Mouse (Mus musculus) adrenal gland, adult 18-20 months (tissue): ENCODE results near the gene Rassf8. TPM values are rescaled to one million over a fixed set of nuclear protein-coding genes. Genes with fewer than 3 reads are reported as not detected.
A peak's percentile ranks its signal among the peaks of the same experiment; 100 is the strongest.

Source experiments
- DNase-seq, 2 experiments: peaks; one replicate each; pipeline ENCODE4 v3.0.0; 2021 to 2022; ENCODE audit warnings: low spot score in 2 of 2
- total RNA-seq, 2 experiments: library from RNA; stranded (reverse); gene quantifications; 1 replicate in 1 of 2; 2 replicates in 1 of 2; pipeline ENCODE4 v1.2.3; 2021

Rassf8 gene
- total RNA-seq, 2 experiments from 2014 or later = 52.2 to 80.0 TPM

DNA sequence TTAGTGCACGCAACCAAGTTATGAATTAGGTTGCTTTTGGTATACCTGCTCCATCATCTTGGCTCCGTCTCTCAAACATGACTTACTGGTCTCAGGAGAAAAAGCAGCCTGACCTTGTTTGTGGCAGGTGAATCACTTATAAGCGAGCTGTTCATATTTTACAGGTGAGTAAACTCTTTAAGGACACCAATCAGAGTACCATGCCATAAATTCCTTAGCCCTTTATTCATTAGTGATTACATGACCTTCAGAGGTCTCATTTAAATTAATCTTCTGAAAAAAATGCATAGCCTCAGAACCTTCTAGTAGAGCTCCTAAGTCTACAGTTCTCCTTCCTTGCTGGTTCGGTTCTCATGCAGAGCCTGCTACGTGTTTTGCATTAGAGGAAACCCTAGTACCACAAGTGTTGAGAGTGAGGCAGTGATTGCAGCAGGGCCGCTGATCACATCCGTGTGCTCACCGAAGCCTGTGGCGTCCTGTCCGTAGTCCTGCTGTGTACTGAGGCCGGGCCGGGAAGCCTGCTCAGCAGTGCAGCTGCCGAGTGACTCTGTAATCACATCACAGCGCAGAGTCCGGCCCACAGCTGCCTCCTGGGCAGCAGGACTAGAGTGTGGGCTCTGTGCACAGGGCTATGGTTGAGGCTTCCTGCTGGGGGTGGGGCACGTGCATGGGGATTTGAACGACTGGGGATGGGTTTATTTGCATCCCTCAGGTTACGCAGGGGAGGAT is 23.9 kb downstream of the Rassf8 start:
- DNase-seq = no peak

DNA sequence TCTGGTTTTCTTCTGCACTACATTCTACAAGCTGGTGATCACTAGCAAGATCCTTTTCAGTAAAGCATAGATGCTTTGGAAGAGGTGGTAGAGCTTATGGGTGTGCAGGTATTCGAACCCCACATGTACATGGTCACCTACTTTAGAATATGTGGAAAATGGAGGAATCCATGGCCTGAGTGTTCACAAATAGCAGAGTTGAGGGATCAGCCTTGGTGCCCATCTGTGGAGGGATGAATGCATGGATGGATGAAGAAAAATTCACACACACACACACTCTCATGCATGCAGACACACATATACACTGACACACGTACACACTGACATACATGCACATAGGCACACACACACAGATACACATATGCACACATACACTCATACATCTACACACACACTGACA is 27.9 kb downstream of the Rassf8 start:
- no peak for DNase-seq

DNA sequence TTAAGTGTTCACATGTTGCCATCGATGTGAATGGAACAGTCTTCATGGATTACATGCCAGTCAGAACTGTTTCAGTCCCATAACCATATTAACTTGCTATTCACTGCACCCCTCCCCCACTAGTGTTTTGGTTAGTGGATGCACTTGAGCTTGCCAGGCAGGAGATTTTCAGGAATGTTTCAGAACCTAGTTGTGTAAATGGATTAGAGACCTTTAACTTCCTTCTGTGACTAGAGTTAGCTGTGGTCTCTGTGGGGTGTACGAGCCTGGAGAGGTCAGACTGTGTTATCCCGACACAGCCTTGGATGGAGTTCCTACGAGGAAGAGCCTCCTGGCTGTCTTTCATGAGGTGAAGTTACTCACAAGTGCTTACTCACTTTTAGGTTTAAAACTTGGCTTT is 29.7 kb downstream of the Rassf8 start:
- DNase-seq = no peak

DNA sequence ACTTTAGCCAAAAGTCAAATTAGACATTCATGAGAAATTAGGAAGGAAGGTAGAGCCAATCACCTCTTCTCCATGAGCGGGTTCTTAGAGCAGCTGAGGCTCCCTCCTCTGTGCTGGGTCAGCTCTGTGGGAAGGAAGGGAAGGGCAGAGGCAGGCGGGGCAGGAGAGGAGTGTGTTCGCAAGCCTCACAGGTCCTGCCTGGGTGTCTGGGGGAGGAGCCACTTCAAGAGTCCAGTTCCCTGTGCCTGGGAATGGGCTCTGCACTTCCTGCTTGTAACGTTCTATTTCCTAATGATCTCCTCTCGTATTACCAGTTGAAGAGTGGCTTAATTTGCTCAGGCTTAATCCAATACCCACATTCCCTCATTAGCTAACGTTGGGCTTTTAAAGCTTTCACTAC is 32.8 kb downstream of the Rassf8 start:
- no peak for DNase-seq

- DNase-seq = no peak
These were observed 33.7 kb downstream of the Rassf8 start for GRCm38 (mm10) chr6:145780180-145780802.

- no peak for DNase-seq
These were observed 34.7 kb downstream of the Rassf8 start for GRCm38 (mm10) chr6:145781256-145781655.

GRCm38 (mm10) chr6:145781966-145782365 is 35.4 kb downstream of the Rassf8 start:
- DNase-seq = no peak

- no peak for DNase-seq
These were observed 40.8 kb downstream of the Rassf8 start for GRCm38 (mm10) chr6:145787311-145787710.

- no peak for DNase-seq
These were observed 43.2 kb downstream of the Rassf8 start for GRCm38 (mm10) chr6:145789738-145790137.

DNA sequence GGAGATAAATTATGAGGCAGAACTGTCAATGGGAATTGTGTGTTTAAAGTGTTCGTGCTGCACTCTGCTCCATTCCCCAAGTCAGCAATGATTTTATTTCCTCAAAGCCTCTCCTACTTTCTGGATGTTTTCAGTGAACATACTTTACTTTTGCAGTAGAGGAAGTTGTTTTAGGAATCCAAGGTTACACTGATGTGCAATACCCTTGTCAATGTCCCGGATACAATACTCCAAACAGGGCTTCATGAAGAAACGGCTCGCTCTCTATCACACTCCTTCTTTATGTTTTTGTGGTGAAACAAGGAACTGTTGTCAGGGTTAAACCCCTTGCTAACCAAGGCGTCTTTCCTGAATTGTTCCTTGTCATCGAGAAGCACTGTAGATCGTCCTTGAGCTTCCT is 45.8 kb downstream of the Rassf8 start:
- no peak for DNase-seq

DNA sequence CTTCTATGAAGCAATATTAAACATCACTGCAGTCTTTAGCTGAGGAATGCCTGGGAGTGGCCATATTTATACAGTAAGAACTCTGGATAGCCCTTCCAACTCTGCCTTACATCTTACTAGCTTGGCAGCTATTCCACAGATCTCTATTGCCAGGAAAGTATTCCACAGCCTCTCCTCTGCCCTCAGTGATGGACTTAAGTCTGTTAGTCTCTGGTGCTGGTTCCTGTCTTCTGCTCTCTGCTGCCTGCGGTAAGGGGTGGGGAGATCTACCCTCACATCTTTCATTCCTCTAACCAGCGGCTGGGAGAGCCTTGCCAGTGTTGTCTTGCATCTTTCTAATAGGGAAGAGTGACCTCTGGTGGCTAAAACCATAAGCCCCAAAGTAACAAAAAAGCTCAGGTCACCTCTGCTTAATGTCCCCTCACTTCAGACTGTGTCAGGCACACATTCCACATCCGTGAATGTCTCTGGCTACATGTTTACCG is 46.6 kb downstream of the Rassf8 start:
- DNase-seq = peak; percentile 40 to 49

DNA sequence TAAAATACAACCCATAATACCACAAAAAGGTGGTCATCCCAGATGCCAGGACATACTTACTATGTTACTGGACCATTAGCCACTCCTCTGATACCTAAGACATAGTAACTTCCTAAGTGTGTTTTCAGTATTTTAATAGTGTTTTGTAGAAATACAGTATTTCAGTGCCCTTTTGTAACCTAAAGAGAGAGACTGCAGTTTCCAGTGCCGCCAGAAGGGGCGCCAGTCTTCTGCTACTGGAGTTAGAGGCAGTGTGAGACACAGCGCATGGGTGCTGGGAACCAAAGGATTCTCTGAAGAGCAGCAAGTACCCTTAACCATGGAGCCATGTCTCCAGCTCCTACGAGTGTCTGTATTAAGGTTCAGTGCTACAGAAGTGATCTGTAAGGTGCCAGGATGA is 48.1 kb downstream of the Rassf8 start:
- no peak for DNase-seq

GRCm38 (mm10) chr6:145796191-145797023 is 49.9 kb downstream of the Rassf8 start:
- DNase-seq = no peak

GRCm38 (mm10) chr6:145797692-145798091 is 51.1 kb downstream of the Rassf8 start:
- DNase-seq = no peak

GRCm38 (mm10) chr6:145801796-145802488 is 55.4 kb downstream of the Rassf8 start:
- DNase-seq = no peak

- DNase-seq = no peak
These were observed 56.3 kb downstream of the Rassf8 start for GRCm38 (mm10) chr6:145802881-145803280.

- no peak for DNase-seq
These were observed 57.7 kb downstream of the Rassf8 start for GRCm38 (mm10) chr6:145804276-145804675.

DNA sequence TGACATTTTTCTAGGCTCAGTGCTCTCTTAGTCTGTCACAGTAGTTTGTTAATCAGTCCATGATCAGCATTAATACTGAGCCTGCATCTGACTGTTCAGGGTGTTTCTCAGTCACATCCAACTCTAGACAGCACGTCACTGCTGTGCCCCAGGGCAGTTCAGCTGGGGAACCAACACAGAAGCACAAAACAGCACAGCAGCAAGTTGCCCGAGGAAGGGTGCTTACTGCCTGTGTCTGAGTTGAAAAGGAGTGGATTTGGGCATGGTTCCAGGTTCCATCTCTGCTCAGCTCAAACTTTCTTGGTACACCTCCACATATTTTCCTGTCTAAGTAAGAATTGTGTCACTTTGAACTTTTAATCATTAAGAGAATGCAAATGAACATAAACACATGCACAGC is 60.2 kb downstream of the Rassf8 start:
- no peak for DNase-seq

- DNase-seq = no peak
These were observed 61.4 kb downstream of the Rassf8 start for GRCm38 (mm10) chr6:145807929-145808328.

- no peak for DNase-seq
These were observed 63.0 kb downstream of the Rassf8 start for GRCm38 (mm10) chr6:145809566-145809965.

DNA sequence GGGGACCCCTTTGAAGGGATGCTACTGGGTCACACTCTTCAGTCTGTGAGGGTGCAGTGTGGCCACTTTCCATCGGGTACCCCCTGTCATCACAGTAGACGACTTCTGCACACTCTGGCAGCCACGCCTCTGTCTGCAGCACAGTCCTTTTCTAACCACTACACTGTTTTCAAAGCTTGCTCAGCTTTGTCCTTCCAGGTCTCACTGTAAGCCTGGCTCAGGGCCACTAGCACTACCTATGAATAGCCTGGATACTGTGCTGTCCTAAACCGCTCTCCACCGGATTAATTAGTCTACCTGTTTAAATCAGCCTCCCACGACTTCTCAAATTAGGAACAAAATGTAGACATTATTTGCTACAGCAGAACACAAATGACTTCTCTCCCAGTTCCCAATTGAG is 63.5 kb downstream of the Rassf8 start:
- no peak for DNase-seq
